Mouse (Mus musculus): ENCODE measurements at regions not wholly inside any gene's neighbourhood (a gene's known extent, or its start where the extent isn't known, plus 50 kb on each side); places are given as distances from the start of the nearest gene placed in this dataset.

GRCm38 (mm10) chr5:91849114-91849513 lies 113.8 kb downstream of the Rchy1 start:
- Histone ChIP-seq H3K36me3 (ENCODE audit: control insufficient read depth, insufficient read depth, low read length) (no peaks in the 10 kb centered on the region), H3K4me1 (ENCODE audit: control insufficient read depth, insufficient read depth, low read length) (no peaks in the 10 kb centered on the region), H3K4me3 (ENCODE audit: low read depth, low read length) (no peak overlapping the region), H3K27me3 (ENCODE audit: control insufficient read depth, insufficient read depth, low read length) (no peaks in the 10 kb centered on the region), H3K9ac (ENCODE audit: low read length) (no peak overlapping the region), H3K4me2 (ENCODE audit: low read depth) (no peak overlapping the region), H3K27ac (ENCODE audit: low read depth, low read length) (no peak overlapping the region), H3K9me3 (ENCODE audit: control insufficient read depth, low read length) (no peaks in the 10 kb centered on the region)
- DNase-seq (ENCODE audit: low spot score) (no peak), ATAC-seq (ENCODE audit: insufficient read depth, low FRiP score, low TSS enrichment) (no peak)
- WGBS, result 61% methylated on average over 4 of the region's 4 CpGs

GRCm38 (mm10) chr5:91848528-91848927 lies 114.3 kb downstream of the Rchy1 start:
- DNase-seq (ENCODE audit: low spot score), result no peak
- Histone ChIP-seq H3K27ac (ENCODE audit: low read depth, low read length) (no peak overlapping the region), H3K4me1 (ENCODE audit: control insufficient read depth, insufficient read depth, low read length) (no peaks in the 10 kb centered on the region), H3K36me3 (ENCODE audit: control insufficient read depth, insufficient read depth, low read length) (no peaks in the 10 kb centered on the region), H3K27me3 (ENCODE audit: control insufficient read depth, insufficient read depth, low read length) (no peaks in the 10 kb centered on the region), H3K9me3 (ENCODE audit: control insufficient read depth, low read length) (no peaks in the 10 kb centered on the region), H3K4me2 (ENCODE audit: low read depth) (no peak overlapping the region), H3K4me3 (ENCODE audit: low read depth, low read length) (no peak overlapping the region), H3K9ac (ENCODE audit: low read length) (no peak overlapping the region)
- WGBS, result 80% methylated on average over 3 of the region's 3 CpGs
- ATAC-seq (ENCODE audit: insufficient read depth, low FRiP score, low TSS enrichment), result no peak

- Histone ChIP-seq H3K36me3 (ENCODE audit: control insufficient read depth, insufficient read depth, low read length) (no peaks in the 10 kb centered on the region), H3K27me3 (ENCODE audit: control insufficient read depth, insufficient read depth, low read length) (no peaks in the 10 kb centered on the region), H3K4me2 (ENCODE audit: low read depth) (no peak overlapping the region), H3K9ac (ENCODE audit: low read length) (no peak overlapping the region), H3K4me1 (ENCODE audit: control insufficient read depth, insufficient read depth, low read length) (no peaks in the 10 kb centered on the region), H3K4me3 (ENCODE audit: low read depth, low read length) (no peak overlapping the region), H3K27ac (ENCODE audit: low read depth, low read length) (no peak overlapping the region), H3K9me3 (ENCODE audit: control insufficient read depth, low read length) (no peaks in the 10 kb centered on the region)
- no peak for ATAC-seq (ENCODE audit: insufficient read depth, low FRiP score, low TSS enrichment)
- WGBS, result 91% methylated on average over 4 of the region's 4 CpGs
- DNase-seq (ENCODE audit: low spot score), result no peak
Measured at GRCm38 (mm10) chr5:91843044-91843443, 119.8 kb downstream of the Rchy1 start.

- Histone ChIP-seq H3K4me1 (ENCODE audit: control insufficient read depth, insufficient read depth, low read length) (no peaks in the 10 kb centered on the region), H3K27me3 (ENCODE audit: control insufficient read depth, insufficient read depth, low read length) (no peaks in the 10 kb centered on the region), H3K9me3 (ENCODE audit: control insufficient read depth, low read length) (no peaks in the 10 kb centered on the region), H3K9ac (ENCODE audit: low read length) (no peak overlapping the region), H3K4me2 (ENCODE audit: low read depth) (no peak overlapping the region), H3K27ac (ENCODE audit: low read depth, low read length) (no peak overlapping the region), H3K36me3 (ENCODE audit: control insufficient read depth, insufficient read depth, low read length) (no peaks in the 10 kb centered on the region), H3K4me3 (ENCODE audit: low read depth, low read length) (no peak overlapping the region)
- DNase-seq (ENCODE audit: low spot score) (no peak), ATAC-seq (ENCODE audit: insufficient read depth, low FRiP score, low TSS enrichment) (no peak)
- 86% methylated on average over 4 of the region's 4 CpGs for WGBS
Measured at GRCm38 (mm10) chr5:91841066-91841465, 121.8 kb downstream of the Rchy1 start.

- no peak for ATAC-seq (ENCODE audit: insufficient read depth, low FRiP score, low TSS enrichment)
Measured at GRCm38 (mm10) chr5:91828481-91828880, 134.4 kb downstream of the Rchy1 start.

GRCm38 (mm10) chr5:91826636-91827035 lies 136.2 kb downstream of the Rchy1 start:
- no peak for ATAC-seq (ENCODE audit: insufficient read depth, low FRiP score, low TSS enrichment)
- WGBS, result 57% methylated on average over 1 of the region's 1 CpGs
- no peak overlapping the region for H3K27ac ChIP-seq (ENCODE audit: low read depth, low read length)

More at GRCm38 (mm10) chr5:91828481-91828880, 134.4 kb downstream of the Rchy1 start:
- WGBS, result 85% methylated on average over 6 of the region's 6 CpGs
- Histone ChIP-seq H3K27me3 (ENCODE audit: control insufficient read depth, insufficient read depth, low read length) (no peaks in the 10 kb centered on the region), H3K27ac (ENCODE audit: low read depth, low read length) (no peak overlapping the region), H3K36me3 (ENCODE audit: control insufficient read depth, insufficient read depth, low read length) (no peaks in the 10 kb centered on the region), H3K9ac (ENCODE audit: low read length) (no peak overlapping the region), H3K4me2 (ENCODE audit: low read depth) (no peak overlapping the region), H3K9me3 (ENCODE audit: control insufficient read depth, low read length) (no peaks in the 10 kb centered on the region), H3K4me3 (ENCODE audit: low read depth, low read length) (no peak overlapping the region), H3K4me1 (ENCODE audit: control insufficient read depth, insufficient read depth, low read length) (no peaks in the 10 kb centered on the region)
- no peak for DNase-seq (ENCODE audit: low spot score)

GRCm38 (mm10) chr5:91822844-91823576 lies 139.9 kb downstream of the Rchy1 start:
- H3K9me3 ChIP-seq (ENCODE audit: control insufficient read depth, low read length), result no peaks in the 10 kb centered on the region
- H3K4me1 ChIP-seq (ENCODE audit: control insufficient read depth, insufficient read depth, low read length), result no peaks in the 10 kb centered on the region
- ATAC-seq (ENCODE audit: insufficient read depth, low FRiP score, low TSS enrichment) (no peak), DNase-seq (ENCODE audit: low spot score) (no peak)
- WGBS, result 56% methylated on average over 9 of the region's 9 CpGs
- H3K9ac ChIP-seq (ENCODE audit: low read length), result no peak overlapping the region
- H3K27me3 ChIP-seq (ENCODE audit: control insufficient read depth, insufficient read depth, low read length), result no peaks in the 10 kb centered on the region
- H3K36me3 ChIP-seq (ENCODE audit: control insufficient read depth, insufficient read depth, low read length), result no peaks in the 10 kb centered on the region
- H3K4me2 ChIP-seq (ENCODE audit: low read depth), result no peak overlapping the region
- H3K27ac ChIP-seq (ENCODE audit: low read depth, low read length), result no peak overlapping the region
- no peak overlapping the region for H3K4me3 ChIP-seq (ENCODE audit: low read depth, low read length)

More at GRCm38 (mm10) chr5:91826636-91827035, 136.2 kb downstream of the Rchy1 start:
- DNase-seq (ENCODE audit: low spot score), result no peak
- H3K4me2 ChIP-seq (ENCODE audit: low read depth), result no peak overlapping the region
- no peaks in the 10 kb centered on the region for H3K36me3 ChIP-seq (ENCODE audit: control insufficient read depth, insufficient read depth, low read length)
- H3K9ac ChIP-seq (ENCODE audit: low read length), result no peak overlapping the region
- H3K9me3 ChIP-seq (ENCODE audit: control insufficient read depth, low read length), result no peaks in the 10 kb centered on the region
- no peaks in the 10 kb centered on the region for H3K4me1 ChIP-seq (ENCODE audit: control insufficient read depth, insufficient read depth, low read length)
- no peak overlapping the region for H3K4me3 ChIP-seq (ENCODE audit: low read depth, low read length)
- no peaks in the 10 kb centered on the region for H3K27me3 ChIP-seq (ENCODE audit: control insufficient read depth, insufficient read depth, low read length)

GRCm38 (mm10) chr5:91818800-91819199 lies 144.1 kb downstream of the Rchy1 start:
- Histone ChIP-seq H3K4me1 (ENCODE audit: control insufficient read depth, insufficient read depth, low read length) (no peaks in the 10 kb centered on the region), H3K4me3 (ENCODE audit: low read depth, low read length) (no peak overlapping the region), H3K36me3 (ENCODE audit: control insufficient read depth, insufficient read depth, low read length) (no peaks in the 10 kb centered on the region), H3K4me2 (ENCODE audit: low read depth) (no peak overlapping the region), H3K9ac (ENCODE audit: low read length) (no peak overlapping the region), H3K27ac (ENCODE audit: low read depth, low read length) (no peak overlapping the region), H3K27me3 (ENCODE audit: control insufficient read depth, insufficient read depth, low read length) (no peaks in the 10 kb centered on the region), H3K9me3 (ENCODE audit: control insufficient read depth, low read length) (no peaks in the 10 kb centered on the region)
- DNase-seq (ENCODE audit: low spot score) (no peak), ATAC-seq (ENCODE audit: insufficient read depth, low FRiP score, low TSS enrichment) (no peak)
- WGBS, result 81% methylated on average over 12 of the region's 12 CpGs

GRCm38 (mm10) chr5:91818195-91818594 lies 144.7 kb downstream of the Rchy1 start:
- WGBS, result 89% methylated on average over 11 of the region's 11 CpGs
- no peak overlapping the region for H3K27ac ChIP-seq (ENCODE audit: low read depth, low read length)

More at GRCm38 (mm10) chr5:91818195-91818594, 144.7 kb downstream of the Rchy1 start:
- H3K36me3 ChIP-seq (ENCODE audit: control insufficient read depth, insufficient read depth, low read length), result no peaks in the 10 kb centered on the region
- DNase-seq (ENCODE audit: low spot score) (no peak), ATAC-seq (ENCODE audit: insufficient read depth, low FRiP score, low TSS enrichment) (no peak)
- no peaks in the 10 kb centered on the region for H3K27me3 ChIP-seq (ENCODE audit: control insufficient read depth, insufficient read depth, low read length)
- H3K4me1 ChIP-seq (ENCODE audit: control insufficient read depth, insufficient read depth, low read length), result no peaks in the 10 kb centered on the region
- H3K4me3 ChIP-seq (ENCODE audit: low read depth, low read length), result no peak overlapping the region
- no peak overlapping the region for H3K4me2 ChIP-seq (ENCODE audit: low read depth)
- no peaks in the 10 kb centered on the region for H3K9me3 ChIP-seq (ENCODE audit: control insufficient read depth, low read length)
- H3K9ac ChIP-seq (ENCODE audit: low read length), result no peak overlapping the region

Measured in neural tube, embryonic 11.5 days (tissue).